Mouse (Mus musculus) liver, adult 2 months (tissue): ENCODE measurements at regions not wholly inside any gene's neighbourhood (a gene's known extent, or its start where the extent isn't known, plus 50 kb on each side); places are given as distances from the start of the nearest gene placed in this dataset.
A peak's percentile ranks its signal among the peaks of the same experiment; 100 is the strongest.

Experiments
- DNase-seq: peaks from one replicate; pipeline ENCODE4 v3.0.0-alpha.2; 2011; ENCODE audit warnings: low read depth, low spot score; ENCODE audit errors: extremely low read depth
- H3K27ac ChIP-seq: fragments of 200-500 bp; replicated peaks from 2 replicates; pipeline ENCODE4 v1.5.1; 2012; ENCODE audit warnings: low read depth, mild to moderate bottlenecking, control low read depth, inconsistent platforms, low read length; ENCODE audit not compliant: insufficient read depth
- H3K27me3 ChIP-seq: fragments of 200-500 bp; 2 replicates; pipeline ENCODE4 v1.6.1; 2012; ENCODE audit warnings: mild to moderate bottlenecking, moderate library complexity, low read length, inconsistent platforms; ENCODE audit not compliant: control insufficient read depth, insufficient read depth
- H3K36me3 ChIP-seq: fragments of 200-500 bp; 2 replicates; pipeline ENCODE4 v1.6.1; 2012; ENCODE audit warnings: low read length, inconsistent platforms; ENCODE audit not compliant: control insufficient read depth, insufficient read depth
- H3K4me1 ChIP-seq: fragments of 200-500 bp; 2 replicates; pipeline ENCODE4 v1.6.1; 2011; ENCODE audit warnings: low read length; ENCODE audit not compliant: control insufficient read depth, insufficient read depth
- H3K4me3 ChIP-seq: fragments of 200-500 bp; 2 replicates; pipeline ENCODE4 v1.5.1; 2011; ENCODE audit warnings: low read depth, mild to moderate bottlenecking, control low read depth, low read length, moderate library complexity; ENCODE audit not compliant: insufficient read depth
- H3K79me2 ChIP-seq: fragments of 200-500 bp; 2 replicates; pipeline ENCODE4 v1.6.1; 2012; ENCODE audit warnings: inconsistent platforms, mild to moderate bottlenecking, low read length, moderate library complexity; ENCODE audit not compliant: control insufficient read depth, insufficient read depth
- H3K9ac ChIP-seq: fragments of 200-500 bp; 2 replicates; pipeline ENCODE4 v1.6.1; 2012; ENCODE audit warnings: low read depth, mild to moderate bottlenecking, control low read depth, inconsistent platforms, low read length
- CTCF ChIP-seq: fragments of 200-500 bp; IDR thresholded peaks from 2 replicates; pipeline ENCODE4 v1.5.1; 2011; ENCODE audit warnings: low read depth, low read length, control low read depth
- POLR2A ChIP-seq: fragments of 200-500 bp; IDR thresholded peaks from 2 replicates; pipeline ENCODE4 v1.6.1; 2011; ENCODE audit warnings: low read length, control low read depth; ENCODE audit not compliant: insufficient read depth; ENCODE audit errors: extremely low read depth
- WGBS: fragments of 180-500 bp; shearing (Covaris S2); methylation state at CpG from one replicate; pipeline ENCODE4 v1.1.7; 2018; 5-methylcytosine and 5-hydroxymethylcytosine counted together

DNA sequence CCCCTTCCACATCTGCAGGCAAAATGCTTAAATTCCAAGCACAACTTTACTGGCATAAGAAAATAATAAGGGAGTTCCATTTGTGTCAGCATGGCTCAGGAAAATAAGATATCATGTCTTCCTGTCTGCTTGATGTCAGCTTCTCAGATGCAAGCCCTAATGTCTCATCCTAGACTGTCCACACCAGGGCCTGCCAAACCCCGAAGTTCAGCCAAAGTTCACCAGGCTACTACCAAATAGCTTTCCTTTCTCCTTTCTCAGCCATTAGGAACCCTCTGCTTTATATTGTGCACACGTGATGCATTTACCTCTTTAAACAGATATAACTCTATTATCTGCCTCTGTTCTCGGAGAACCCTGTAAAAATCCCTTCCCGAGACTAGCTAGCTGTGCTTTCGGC lies 152.1 kb downstream of the En1 start:
- DNase-seq, result peak; percentile 21
- H3K4me3 ChIP-seq, result no peak overlapping the region
- TF ChIP-seq POLR2A, result no peak
- TF ChIP-seq CTCF, result no peak
- 80% methylated on average over 5 of the region's 5 CpGs for WGBS
- no peaks in the 10 kb centered on the region for H3K36me3 ChIP-seq
- H3K79me2 ChIP-seq, result no peaks in the 10 kb centered on the region
- H3K9ac ChIP-seq, result no peak overlapping the region
- no peak overlapping the region for H3K27ac ChIP-seq
- no peaks in the 10 kb centered on the region for H3K4me1 ChIP-seq
- no peaks in the 10 kb centered on the region for H3K27me3 ChIP-seq

DNA sequence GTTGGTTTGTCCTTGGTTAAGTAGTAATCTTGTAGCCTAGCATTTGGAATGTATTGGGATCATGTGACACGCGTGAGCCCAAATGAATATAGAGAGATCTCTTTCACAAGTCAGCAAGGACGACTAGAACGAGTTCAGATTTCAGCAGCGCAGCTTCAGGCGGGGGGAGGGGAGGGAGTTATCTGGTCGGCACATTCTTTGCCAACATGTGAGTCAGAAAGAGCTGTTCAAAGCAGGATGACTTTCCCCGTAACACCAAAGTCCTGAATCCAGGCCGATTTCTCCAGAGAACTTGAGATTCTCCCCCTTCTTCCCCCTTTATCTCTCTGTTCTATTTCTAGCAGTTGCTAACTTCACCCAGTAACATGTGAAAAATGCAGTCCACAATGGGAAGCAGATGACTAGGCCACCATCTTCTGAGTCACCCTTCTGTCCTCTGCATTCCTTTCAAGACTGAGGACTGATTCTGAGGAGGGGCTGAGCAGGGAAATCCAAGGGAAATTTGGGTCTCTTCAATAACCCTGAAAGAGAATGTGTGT lies 155.1 kb downstream of the En1 start:
- no peaks in the 10 kb centered on the region for H3K27me3 ChIP-seq
- DNase-seq, result no peak
- H3K4me3 ChIP-seq, result no peak overlapping the region
- no peak overlapping the region for H3K27ac ChIP-seq
- 56% methylated on average over 9 of the region's 9 CpGs for WGBS
- no peak overlapping the region for H3K9ac ChIP-seq
- no peaks in the 10 kb centered on the region for H3K4me1 ChIP-seq
- H3K36me3 ChIP-seq, result no peaks in the 10 kb centered on the region
- TF ChIP-seq CTCF (no peak), POLR2A (no peak)
- no peaks in the 10 kb centered on the region for H3K79me2 ChIP-seq

DNA sequence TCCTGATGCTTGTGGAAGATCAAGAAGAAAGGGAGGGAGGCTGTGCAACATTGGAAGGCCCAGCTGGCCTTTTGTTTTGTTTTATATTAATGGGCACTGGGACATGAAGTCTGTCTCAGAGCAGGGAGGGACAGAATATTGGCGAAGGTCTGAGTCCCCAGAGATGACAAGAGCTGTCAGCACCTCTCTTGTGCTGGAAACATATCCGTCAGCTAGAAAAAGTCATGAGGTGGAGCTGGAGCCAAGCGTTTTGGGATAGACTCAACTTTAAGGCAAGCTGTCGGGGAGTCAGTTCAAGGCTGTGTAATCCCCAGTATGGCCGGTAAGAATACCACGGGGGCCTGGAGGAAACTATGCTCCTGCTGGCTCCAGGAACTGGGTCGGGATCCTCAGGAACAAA lies 156.0 kb downstream of the En1 start:
- no peaks in the 10 kb centered on the region for H3K36me3 ChIP-seq
- H3K27ac ChIP-seq, result no peak overlapping the region
- no peak overlapping the region for H3K4me3 ChIP-seq
- no peaks in the 10 kb centered on the region for H3K27me3 ChIP-seq
- TF ChIP-seq CTCF (no peak), POLR2A (no peak)
- H3K79me2 ChIP-seq, result no peaks in the 10 kb centered on the region
- H3K9ac ChIP-seq, result no peak overlapping the region
- no peak for DNase-seq
- no peaks in the 10 kb centered on the region for H3K4me1 ChIP-seq
- WGBS, result 58% methylated on average over 7 of the region's 7 CpGs

DNA sequence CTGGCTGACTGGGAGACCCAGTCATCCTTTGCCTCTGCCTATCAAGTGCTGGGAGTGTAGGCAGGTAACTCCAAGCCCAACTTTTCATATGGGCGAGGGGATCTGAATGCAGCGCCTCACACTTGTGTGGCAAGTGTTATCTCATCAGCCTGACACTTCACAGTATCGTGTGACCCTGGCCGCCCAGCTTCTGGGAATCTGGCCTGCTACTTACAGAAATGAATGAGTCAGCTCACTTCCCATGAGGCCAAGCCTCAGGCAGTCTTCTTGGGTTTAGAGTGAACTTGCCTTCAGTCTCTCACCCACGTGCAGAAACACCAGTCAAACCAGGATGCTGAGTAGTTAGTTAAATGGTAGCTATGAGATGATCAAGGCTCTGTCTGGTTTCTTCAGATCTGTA lies 156.5 kb downstream of the En1 start:
- WGBS, result 73% methylated on average over 5 of the region's 5 CpGs
- Histone ChIP-seq H3K27me3 (no peaks in the 10 kb centered on the region), H3K4me3 (no peak overlapping the region), H3K79me2 (no peaks in the 10 kb centered on the region), H3K4me1 (no peaks in the 10 kb centered on the region), H3K36me3 (no peaks in the 10 kb centered on the region), H3K27ac (no peak overlapping the region), H3K9ac (no peak overlapping the region)
- no peak for DNase-seq
- no peak for TF ChIP-seq CTCF
- no peak for TF ChIP-seq POLR2A

DNA sequence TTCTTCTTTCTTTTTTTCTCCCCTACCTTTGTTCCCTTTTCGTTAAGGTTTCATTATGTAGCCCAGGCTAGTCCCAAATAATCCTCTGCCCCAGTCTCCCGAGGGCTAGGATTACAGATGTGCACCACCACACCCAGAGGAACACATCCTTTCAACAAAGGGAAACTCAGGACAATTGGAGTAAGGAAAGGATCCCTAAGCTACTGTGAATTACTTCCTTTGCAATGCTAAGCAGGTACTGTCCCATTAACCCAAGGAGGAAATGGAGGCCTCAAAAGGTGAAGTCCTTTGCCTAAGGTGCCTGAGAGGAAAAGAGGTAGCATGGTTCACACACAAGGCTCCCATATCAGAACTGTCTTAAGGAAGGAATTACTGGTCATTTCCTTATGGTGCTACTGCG lies 157.2 kb downstream of the En1 start:
- H3K27ac ChIP-seq, result no peak overlapping the region
- no peak overlapping the region for H3K4me3 ChIP-seq
- H3K4me1 ChIP-seq, result no peaks in the 10 kb centered on the region
- H3K79me2 ChIP-seq, result no peaks in the 10 kb centered on the region
- DNase-seq, result no peak
- WGBS, result 75% methylated on average over 3 of the region's 3 CpGs
- no peaks in the 10 kb centered on the region for H3K36me3 ChIP-seq
- H3K9ac ChIP-seq, result no peak overlapping the region
- no peaks in the 10 kb centered on the region for H3K27me3 ChIP-seq
- TF ChIP-seq CTCF, result no peak
- no peak for TF ChIP-seq POLR2A

DNA sequence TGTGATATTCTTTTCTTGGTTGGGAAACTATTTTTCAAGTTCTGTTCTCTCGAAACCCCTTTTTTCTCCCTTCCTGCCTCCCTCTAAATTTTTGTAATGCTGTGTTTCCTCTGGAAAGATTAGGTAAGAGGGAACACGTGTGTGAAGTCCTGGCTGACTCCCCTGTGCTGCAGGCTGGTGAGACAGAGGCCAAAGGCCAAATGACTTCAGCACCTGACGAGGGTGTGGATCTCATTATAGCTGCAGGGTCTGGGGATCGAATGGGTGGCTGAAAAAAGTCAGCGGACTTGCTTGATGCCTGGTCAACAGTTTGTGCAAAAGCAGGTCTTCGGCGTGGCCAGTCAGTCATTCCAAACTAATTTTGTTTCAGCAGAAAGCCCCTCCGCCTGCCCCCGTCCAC lies 159.1 kb downstream of the En1 start:
- no peak overlapping the region for H3K27ac ChIP-seq
- 66% methylated on average over 9 of the region's 9 CpGs for WGBS
- no peaks in the 10 kb centered on the region for H3K36me3 ChIP-seq
- TF ChIP-seq POLR2A, result no peak
- TF ChIP-seq CTCF, result no peak
- no peak overlapping the region for H3K9ac ChIP-seq
- H3K79me2 ChIP-seq, result no peaks in the 10 kb centered on the region
- peaks cover under 1% of the 10 kb centered on the region; the same call in 1 of the 2 replicates for H3K4me1 ChIP-seq
- DNase-seq, result no peak
- H3K27me3 ChIP-seq, result no peaks in the 10 kb centered on the region
- no peak overlapping the region for H3K4me3 ChIP-seq
